Mouse (Mus musculus) left cerebral cortex, postnatal 10 days (tissue): ENCODE results near the gene Fam222a. TPM values are rescaled to one million over a fixed set of nuclear protein-coding genes. Genes with fewer than 3 reads are reported as not detected.

Source experiments
- DNase-seq, 2 experiments: peaks; one replicate each; pipeline ENCODE4 v3.0.0; 2021 to 2022; ENCODE audit warnings: low spot score in 2 of 2, mixed read lengths in 1 of 2; ENCODE audit errors: extremely low spot score in 1 of 2
- intact Hi-C: fragments of 180-260 bp; cut with DNase I; formaldehyde crosslinking; loops from one replicate; pipeline ENCODE4 v1.15.1; 2025
- total RNA-seq, 2 experiments: library from RNA; stranded (reverse); gene quantifications; 2 replicates each; pipeline ENCODE4 v1.2.3; 2021

Gene Fam222a
- total RNA-seq, 2 experiments from 2014 or later = 6.4 to 7.4 TPM

DNA sequence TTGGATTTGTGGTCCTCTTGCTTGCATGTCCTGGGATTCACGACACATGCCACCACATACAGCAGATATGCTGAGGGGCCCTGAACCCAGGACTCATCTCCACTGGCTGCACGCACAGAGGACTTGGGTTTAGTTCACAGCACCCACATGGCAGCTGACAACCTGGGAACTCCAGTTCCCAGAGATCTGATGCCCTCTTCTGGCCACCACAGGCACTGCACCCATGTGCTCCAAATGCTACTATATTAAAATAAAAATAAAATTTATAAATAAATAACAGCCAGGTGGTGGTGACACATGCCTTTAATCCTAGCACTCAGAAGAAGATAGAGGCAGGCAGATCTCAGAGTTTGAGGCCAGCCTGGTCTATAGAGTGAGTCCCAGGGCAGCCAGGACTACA is 12.4 kb upstream of the Fam222a start:
- intact Hi-C loops = no loop called here
- DNase-seq = no peak

DNA sequence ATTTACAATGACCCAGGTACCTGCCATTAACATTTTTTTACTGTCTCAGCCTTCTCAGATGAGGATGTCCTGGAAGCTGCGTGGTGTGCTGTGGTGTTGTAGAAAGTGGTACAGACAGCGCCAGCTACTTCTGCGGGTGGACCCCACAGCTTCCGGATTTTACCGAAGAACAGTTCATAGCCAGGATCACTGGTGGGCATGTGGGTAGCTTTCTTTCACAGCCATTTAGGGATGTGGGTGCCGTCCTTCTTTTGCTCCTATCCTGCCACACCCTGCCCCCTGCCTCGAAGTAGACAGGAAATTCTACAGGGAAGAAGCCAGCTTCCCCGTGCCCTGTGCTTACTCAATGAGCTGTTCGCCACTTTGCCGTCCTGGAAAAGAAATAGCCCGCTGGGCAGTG is 11.7 kb upstream of the Fam222a start:
- intact Hi-C loops = no loop called here

DNA sequence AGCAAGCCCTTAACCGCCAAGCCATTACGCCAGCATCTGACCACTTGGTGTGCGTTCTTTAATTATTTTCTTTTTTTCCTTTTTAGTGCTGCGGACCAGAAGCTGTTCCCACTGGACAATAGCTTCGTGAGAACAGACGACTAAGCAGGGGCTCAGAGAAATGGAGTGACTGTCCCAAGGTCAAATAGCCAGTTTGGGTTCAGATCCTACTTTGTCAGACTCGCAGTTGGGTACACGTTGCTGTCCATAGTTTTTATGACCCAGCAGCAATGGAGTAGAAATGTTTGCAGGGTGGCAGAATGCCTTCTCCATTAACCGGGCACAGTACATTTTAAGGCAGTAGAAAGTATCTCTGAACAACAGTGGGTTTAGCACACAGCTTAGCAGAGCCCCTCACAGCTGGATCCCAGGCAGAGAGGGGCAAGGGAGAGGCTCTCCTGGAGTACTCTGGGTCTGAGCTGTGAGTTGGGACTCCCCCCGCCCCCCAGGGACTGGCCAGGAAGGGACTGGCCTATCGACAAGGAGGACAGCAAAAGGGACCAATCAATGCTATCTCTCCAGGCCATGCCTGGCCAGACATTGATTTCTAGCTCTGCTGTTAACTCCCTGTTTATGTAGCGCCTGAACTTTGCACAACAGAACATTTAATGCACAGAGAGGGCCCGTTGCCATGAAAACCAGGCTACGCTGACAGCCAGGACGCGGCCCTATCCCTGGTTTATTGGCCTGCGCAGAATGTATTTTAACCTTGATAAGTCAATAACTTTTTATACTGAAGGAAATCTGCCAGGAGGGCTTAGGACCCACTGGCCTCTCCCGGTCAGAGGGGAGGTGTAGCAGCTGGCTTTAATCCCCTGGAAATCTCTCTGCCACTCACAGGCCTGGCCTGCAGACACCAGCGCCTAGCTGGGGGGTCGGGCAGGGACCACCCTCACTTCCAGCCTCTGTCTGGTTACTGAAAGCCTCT is 9.8 kb upstream of the Fam222a start:
- DNase-seq = no peak
- intact Hi-C loops = no loop called here

More for the DNA sequence above, 11.7 kb upstream of the Fam222a start:
- no peak for DNase-seq

DNA sequence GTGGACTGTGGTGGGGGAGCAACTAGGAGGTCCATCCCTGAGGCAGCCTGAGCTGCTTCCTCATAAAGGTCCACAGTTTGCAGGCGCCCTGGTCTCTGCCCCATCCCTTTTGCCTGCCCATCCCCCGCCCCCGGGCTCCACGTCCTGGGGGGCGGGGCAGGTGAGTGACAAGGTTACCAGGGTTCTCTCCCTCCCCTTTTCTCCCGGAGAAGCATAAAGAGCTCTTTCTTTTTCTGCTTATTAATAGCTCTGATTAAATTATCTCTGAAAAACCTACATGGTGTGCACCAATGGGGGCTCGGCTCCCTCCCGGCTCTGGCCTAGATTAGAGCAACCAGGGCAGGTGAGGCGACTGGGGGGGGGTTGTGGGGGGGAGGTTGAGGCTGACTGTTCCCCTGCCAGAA is 7.3 kb upstream of the Fam222a start:
- peak in 1 of 2 experiments; percentile 35 for DNase-seq
- intact Hi-C loops = no loop called here

DNA sequence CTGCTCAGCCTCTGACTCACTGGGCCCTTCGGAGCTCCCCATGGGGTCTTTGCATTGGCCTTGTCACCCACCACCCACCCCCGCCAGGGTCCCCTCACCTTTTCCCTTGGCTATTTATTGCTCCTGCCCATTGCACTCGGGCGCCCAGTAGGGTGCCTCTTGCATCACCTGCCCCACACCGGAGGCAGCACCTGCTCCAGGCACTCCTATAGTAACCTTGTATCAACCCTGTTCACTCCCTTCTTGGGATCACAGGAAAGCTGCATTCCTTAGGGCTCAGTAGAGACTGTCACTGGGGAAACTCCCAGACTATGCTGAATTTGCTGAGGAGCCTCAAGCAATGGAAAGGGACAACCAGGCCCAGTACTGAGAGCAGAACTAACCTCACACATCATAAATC is 6.9 kb upstream of the Fam222a start:
- DNase-seq = no peak
- intact Hi-C loops = no loop called here

DNA sequence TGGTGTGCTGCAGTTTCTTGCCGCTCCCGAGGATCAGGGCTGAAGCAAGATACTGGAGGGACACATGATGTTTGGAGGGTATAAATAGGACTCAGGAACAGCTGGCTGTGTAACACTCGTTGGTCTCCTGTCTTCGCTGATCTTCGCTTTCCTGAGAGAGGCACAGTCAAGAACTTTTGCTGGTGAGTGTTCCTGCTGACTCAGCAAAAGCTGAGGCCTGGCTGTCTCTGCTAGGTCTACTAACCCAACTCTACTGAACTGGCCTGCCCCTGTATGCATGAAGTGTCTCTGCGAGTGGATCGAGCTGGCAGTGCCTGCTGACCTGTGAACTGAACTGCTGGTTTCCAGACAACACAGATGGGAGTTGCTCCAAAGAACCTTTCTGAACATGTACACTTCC is 3.8 kb upstream of the Fam222a start:
- intact Hi-C loops = no loop called here
- DNase-seq = no peak

DNA sequence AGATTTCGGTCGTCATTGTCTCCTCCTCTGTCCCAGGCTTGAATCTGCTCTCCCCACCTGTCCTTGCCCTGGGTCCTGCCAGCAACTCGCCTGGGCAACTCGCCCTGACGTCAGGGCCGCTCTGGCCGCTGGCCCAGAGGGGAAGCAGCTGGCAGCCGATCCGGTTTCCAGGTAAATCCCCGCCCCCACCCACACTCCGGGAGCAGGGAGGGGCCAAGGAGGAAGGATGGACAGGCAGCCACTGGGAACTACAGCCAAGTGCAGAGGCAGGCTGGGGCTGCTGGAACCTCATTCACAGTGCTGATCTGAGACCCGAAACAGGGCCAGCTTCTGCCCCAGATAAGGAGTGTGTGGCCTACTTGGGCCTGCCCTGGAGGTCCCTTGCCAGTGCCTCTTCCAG is 2.5 kb upstream of the Fam222a start:
- intact Hi-C loops = loop anchor here (5.0 kb wide), 1 partner anchor 103 kb away; no protein-coding TSS in a partner anchor
- peak in 1 of 2 experiments; percentile 52 for DNase-seq

DNA sequence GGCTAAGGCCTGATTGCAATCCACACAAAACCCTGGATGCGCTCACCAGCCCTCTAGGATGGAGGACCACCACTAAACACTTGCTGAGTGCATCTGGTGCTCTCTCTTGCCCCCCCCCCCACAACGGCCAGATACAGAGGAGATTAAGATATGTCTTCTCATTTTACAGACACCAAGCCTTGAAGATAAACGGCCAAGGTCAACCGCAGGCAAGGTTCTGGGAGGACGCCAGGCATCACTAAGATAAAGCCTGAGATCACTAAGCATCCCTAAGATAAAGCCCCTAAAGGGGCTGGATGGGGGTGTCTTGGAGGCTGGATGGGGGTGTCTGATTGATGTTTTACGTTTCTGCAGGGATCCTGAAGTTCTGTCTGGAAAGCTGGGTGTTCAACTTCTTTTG is 2.1 kb upstream of the Fam222a start:
- peak in 1 of 2 experiments; percentile 20 for DNase-seq
- intact Hi-C loops = loop anchor here (5.0 kb wide), 1 partner anchor 103 kb away; no protein-coding TSS in a partner anchor

DNA sequence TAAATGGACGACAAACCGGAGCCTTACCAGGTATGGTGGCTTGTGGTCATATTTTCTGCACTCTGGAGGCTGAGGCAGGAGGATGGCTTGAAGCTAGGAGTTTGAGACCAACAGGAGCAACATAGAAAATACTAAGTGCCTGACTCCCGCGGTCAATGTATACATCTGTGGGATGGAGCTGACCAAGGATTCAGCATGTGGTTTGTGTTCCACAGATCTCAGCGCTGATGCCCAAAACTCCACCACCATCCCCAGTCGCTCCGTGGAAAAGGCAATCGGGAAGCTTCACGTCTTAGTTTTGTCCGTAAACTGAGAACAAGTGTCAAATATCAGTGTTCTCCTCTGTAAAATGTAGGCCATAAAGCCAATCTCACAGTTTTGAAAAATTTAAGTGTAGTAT is 1.4 kb upstream of the Fam222a start:
- intact Hi-C loops = loop anchor here (5.0 kb wide), 1 partner anchor 104 kb away; no protein-coding TSS in a partner anchor
- no peak for DNase-seq

DNA sequence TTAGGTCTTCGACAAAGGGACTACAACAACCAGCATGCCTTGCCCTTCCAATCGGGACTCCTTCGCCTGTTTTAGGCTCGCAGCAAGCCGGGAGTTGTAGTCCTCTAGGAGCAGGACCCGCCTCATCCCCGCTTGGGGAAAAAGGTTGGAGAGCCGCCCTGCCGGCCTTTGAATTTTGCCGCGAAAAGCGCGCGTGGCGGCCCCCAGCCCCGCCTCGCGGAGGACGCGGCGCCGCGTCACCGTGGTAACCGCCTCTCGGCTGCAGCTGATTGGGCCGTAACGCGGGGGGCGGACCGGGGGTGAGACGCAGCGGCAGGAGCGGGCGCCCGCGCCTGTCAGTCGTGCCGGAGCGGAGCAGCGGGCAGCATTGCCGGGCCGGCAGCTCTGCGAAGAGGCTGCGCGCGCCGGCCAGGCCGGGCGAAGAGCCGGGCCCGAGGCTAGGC is 720 bp upstream of the Fam222a start:
- DNase-seq = peak; percentile 91 to 99
- intact Hi-C loops = loop anchor here (5.0 kb wide), 1 partner anchor 105 kb away; no protein-coding TSS in a partner anchor

DNA sequence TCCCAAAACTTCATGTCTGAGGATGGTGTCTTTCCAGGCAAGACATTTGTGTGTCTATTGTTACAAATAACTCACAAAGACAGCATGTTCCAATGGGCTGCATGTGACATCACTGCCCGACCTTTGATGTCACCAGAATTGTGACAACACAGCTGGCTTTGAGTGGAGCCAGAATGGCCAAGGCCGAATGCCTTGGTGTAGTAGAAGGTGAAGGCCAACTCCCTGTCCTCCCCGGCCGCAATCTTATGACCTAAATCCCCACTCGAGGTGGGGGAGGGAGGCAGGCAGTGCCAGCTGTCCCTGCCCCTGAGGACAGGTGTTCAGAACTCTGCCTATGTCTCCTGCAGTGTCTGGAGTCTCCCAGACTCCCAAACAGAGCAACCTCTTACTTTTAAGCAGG is 1.0 kb downstream of the Fam222a start:
- DNase-seq = no peak
- intact Hi-C loops = loop anchor here (5.0 kb wide), 1 partner anchor 107 kb away; no protein-coding TSS in a partner anchor

DNA sequence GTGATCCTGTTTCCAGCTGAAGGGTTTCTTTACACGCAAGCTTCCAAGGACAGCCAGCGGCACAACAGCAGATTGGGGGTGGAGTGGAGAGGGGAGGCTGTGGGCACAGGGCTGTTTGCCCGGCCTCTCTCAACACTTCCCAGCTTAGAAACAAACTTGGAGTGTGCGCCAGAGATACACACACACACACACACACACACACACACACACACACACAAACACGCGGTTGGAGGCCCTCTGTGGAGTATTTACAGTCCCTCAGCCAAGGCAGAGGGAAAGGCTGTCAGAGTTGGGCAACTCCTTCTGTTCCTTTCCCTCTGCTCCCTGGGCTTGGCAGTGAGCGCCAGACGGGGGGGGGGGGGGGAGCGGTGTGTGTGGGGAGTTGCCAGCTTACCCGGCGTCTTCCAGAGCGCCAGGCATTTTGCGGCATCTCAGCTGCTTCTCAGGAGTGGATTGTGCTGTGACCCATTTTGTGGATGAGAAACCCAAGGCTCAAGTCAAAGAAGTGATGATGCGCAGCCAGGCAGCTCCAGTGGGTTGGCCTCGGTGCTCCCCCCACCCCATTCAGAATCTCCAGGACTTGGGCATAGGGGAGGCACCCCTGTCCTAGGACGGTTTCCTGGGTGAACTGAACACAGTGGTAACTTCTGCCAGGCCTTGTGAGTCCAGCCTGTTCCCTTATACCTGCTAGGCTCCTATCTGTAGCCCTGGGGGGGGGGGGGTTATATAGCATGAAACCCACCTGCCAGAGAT is 2.3 kb downstream of the Fam222a start:
- peak; percentile 73 to 89 for DNase-seq
- intact Hi-C loops = loop anchor here (5.0 kb wide), 1 partner anchor 108 kb away; no protein-coding TSS in a partner anchor

DNA sequence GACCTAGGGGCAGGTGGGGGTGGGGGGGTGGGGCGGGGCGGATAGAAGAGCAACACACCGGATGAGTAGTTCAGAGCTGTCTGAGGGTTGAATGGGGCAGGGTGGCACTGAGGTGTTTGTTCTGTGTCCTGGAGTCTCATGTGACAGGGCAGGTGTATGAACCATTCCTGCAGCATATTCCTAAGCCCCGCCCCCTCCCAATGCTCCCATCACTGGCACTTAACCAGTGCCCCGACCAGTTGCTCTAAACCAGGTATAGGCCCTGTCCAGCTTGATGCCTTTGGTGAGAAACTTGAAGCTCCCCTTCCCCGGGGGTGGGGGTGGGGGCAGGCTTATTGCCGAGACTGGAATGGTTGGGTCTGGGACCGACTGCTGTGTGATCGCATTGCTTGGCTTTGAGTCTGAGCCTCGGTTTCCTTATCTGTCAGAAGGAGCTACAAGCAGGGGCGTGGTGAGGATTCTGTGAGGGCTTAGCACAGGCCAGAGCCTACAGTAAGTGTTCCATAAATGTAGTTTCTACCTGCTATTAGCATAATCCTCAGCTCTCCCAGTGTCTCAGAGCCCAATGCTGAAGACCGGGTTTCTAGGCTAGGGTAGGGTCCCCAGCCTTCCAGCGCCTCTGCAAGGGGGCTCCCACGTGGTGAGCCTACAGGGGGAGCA is 3.1 kb downstream of the Fam222a start:
- no peak for DNase-seq
- intact Hi-C loops = no loop called here

DNA sequence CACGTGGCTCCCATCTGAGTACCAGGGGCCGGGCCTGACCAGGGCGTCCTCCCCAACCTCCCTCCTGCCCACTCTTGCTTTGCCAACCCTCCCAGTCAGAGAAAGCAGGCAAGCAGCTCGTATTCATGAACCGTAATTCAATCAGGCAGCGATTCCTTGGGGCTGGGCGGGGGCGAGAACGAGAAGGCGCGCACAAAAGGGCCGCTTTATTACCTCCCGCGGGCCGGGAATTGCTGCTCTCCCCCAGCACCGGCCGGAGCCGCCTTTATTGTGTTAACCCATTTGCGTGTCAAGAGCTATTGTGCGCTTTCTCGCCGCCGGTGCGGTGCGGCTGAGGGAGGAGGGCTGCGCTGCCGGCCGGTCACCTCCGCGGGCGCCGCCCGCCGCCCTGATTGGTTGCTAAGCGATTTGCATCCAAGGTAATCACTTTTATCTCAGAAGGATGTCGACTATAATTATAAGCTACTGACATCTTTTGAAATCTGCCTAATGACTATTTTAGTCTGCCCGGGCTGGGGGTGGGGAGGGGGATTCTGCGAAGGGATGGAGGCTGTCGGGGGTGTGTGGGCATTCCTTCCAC is 3.7 kb downstream of the Fam222a start:
- intact Hi-C loops = no loop called here
- DNase-seq = peak in 1 of 2 experiments; percentile 66

DNA sequence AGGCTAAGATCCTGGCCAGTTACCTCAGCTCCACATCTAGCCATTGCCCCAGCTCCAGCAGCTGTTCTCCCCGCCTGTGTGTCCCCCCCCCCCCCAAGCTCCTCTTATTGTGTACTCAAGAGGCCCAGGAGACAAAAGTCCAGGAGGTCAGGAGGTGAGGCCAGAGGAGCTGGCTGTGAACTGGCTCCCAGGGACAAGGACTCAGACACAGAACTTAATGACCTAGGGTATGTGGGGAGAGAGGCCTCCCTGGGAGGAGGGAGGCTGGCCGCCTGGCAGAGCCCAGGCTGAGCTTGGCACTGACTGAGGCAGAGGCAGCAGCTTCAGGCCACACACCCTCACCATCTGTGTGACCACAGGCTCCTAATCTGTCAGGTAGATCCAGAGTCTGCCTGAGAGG is 5.2 kb downstream of the Fam222a start:
- intact Hi-C loops = no loop called here
- DNase-seq = no peak

DNA sequence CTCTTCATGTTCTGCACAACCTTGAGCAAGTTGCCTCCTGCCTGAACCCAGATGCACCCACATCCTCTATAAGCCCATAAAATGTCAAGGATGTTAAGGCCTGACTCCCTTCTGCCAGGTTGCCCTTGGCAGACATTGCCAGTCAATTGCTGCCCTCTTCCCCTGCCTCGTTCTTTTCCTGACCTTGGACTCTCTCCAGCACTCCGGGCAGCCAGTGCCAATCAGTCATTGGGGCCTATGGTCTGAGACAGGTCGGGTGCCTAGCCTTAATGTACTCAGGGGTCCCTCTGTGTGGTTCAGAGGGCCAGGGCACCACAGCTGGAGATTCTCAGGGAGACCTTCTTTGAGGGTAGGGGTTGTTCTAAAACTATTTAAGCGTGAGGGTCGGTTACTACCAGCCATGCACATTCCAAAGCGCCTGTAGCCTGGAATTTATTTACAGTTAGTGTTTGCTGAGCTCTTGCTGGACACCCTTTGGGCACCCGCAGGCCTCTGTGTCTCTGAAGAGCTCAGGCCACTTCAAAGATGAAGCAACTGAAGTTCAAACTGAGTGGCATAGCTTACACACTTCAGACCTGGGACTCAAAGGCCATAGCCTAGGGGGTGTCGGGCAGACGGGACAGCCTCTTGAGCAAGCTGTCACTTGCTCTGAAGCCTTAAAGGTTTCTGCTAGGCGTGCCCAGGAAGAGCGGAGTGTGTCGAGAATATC is 6.3 kb downstream of the Fam222a start:
- intact Hi-C loops = no loop called here
- DNase-seq = no peak

DNA sequence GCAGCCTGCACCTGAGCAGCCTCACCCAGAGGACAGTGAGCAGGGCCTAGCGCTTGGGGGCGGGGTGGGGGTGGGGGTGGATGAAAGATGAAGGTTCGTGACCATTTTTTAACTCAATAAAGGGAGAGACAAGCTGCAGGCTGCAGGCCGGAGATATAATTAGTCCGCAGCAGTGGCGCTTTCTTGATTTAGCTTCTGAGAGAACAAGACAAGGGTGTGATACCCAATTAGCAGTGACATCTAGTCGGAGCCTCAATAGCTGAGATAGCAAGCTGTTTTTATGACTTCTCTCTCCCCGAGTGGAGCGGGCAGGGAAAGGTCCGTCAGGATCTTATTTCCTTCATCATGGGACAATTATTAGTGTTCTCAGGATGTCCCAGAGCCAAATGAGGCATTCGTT is 7.2 kb downstream of the Fam222a start:
- DNase-seq = no peak
- intact Hi-C loops = no loop called here

DNA sequence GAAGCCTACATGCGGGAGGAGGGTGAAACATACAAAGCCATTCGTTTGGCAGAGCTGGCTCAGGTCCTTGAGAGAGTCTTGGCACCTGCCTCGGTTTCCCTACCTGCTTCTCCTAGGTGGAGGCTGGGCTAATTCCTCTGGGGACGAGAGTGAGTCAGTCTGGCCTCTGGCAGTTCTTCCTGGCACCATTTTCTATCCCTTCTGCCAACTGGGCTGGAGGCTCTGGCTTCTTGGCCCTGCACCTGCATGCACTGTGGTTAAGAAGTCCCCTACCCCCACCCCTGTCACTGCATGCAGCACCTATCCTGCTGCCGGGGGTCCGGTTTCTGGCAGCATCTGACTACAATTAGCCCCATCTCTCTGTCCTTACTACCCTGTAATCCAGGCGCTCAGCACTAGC is 7.7 kb downstream of the Fam222a start:
- no peak for DNase-seq
- intact Hi-C loops = no loop called here
